Mouse (Mus musculus): ENCODE data around the gene Msi2.

- no peak for TF ChIP-seq CTCF (IDR thresholded peaks at IDR 0.05; ENCODE audit: control insufficient read depth, insufficient read depth, low read length)
- TF ChIP-seq POLR2A (IDR thresholded peaks at IDR 0.05; ENCODE audit: borderline replicate concordance, control insufficient read depth, low read depth, low read length), result no peak
Observed at GRCm38 (mm10) chr11:88295298-88295697, 423.0 kb downstream of the Msi2 start.
